Mouse (Mus musculus): ENCODE results near the gene Bdh1.

Gene Bdh1

GRCm38 (mm10) chr16:31419457-31419856 lies 2.6 kb upstream of the Bdh1 start:
- no peaks in the 10 kb centered on the region for H3K36me3 ChIP-seq (ENCODE audit: control insufficient read depth, insufficient read depth, low read length, poor library complexity, severe bottlenecking)
- no peaks in the 10 kb centered on the region for H3K27me3 ChIP-seq (ENCODE audit: control insufficient read depth, insufficient read depth, low read length, poor library complexity, severe bottlenecking)
- no peak for DNase-seq (ENCODE audit: low read depth, low spot score)

- H3K27me3 ChIP-seq (ENCODE audit: control insufficient read depth, insufficient read depth, low read length, poor library complexity, severe bottlenecking) = no peaks in the 10 kb centered on the region
- no peak for DNase-seq (ENCODE audit: low read depth, low spot score)
- no peaks in the 10 kb centered on the region for H3K36me3 ChIP-seq (ENCODE audit: control insufficient read depth, insufficient read depth, low read length, poor library complexity, severe bottlenecking)
Observed at GRCm38 (mm10) chr16:31422722-31423121, 642 bp downstream of the Bdh1 start.

- Histone ChIP-seq H3K36me3 (ENCODE audit: control insufficient read depth, insufficient read depth, low read length, poor library complexity, severe bottlenecking) (no peaks in the 10 kb centered on the region), H3K27me3 (ENCODE audit: control insufficient read depth, insufficient read depth, low read length, poor library complexity, severe bottlenecking) (no peaks in the 10 kb centered on the region)
- no peak for DNase-seq (ENCODE audit: low read depth, low spot score)
Observed at GRCm38 (mm10) chr16:31423368-31423767, 1.3 kb downstream of the Bdh1 start.

GRCm38 (mm10) chr16:31424416-31425187 lies 2.5 kb downstream of the Bdh1 start:
- H3K27me3 ChIP-seq (ENCODE audit: control insufficient read depth, insufficient read depth, low read length, poor library complexity, severe bottlenecking) = no peaks in the 10 kb centered on the region
- DNase-seq (ENCODE audit: low read depth, low spot score) = peak; percentile 9
- no peaks in the 10 kb centered on the region for H3K36me3 ChIP-seq (ENCODE audit: control insufficient read depth, insufficient read depth, low read length, poor library complexity, severe bottlenecking)

GRCm38 (mm10) chr16:31425508-31425907 lies 3.4 kb downstream of the Bdh1 start:
- peak; percentile 79 for DNase-seq (ENCODE audit: low read depth, low spot score)
- H3K27me3 ChIP-seq (ENCODE audit: control insufficient read depth, insufficient read depth, low read length, poor library complexity, severe bottlenecking) = no peaks in the 10 kb centered on the region
- H3K36me3 ChIP-seq (ENCODE audit: control insufficient read depth, insufficient read depth, low read length, poor library complexity, severe bottlenecking) = no peaks in the 10 kb centered on the region

- Histone ChIP-seq H3K36me3 (ENCODE audit: control insufficient read depth, insufficient read depth, low read length, poor library complexity, severe bottlenecking) (no peaks in the 10 kb centered on the region), H3K27me3 (ENCODE audit: control insufficient read depth, insufficient read depth, low read length, poor library complexity, severe bottlenecking) (no peaks in the 10 kb centered on the region)
- DNase-seq (ENCODE audit: low read depth, low spot score) = no peak
Observed at GRCm38 (mm10) chr16:31426496-31427126, 4.5 kb downstream of the Bdh1 start.

- no peak for DNase-seq (ENCODE audit: low read depth, low spot score)
- no peaks in the 10 kb centered on the region for H3K36me3 ChIP-seq (ENCODE audit: control insufficient read depth, insufficient read depth, low read length, poor library complexity, severe bottlenecking)
- H3K27me3 ChIP-seq (ENCODE audit: control insufficient read depth, insufficient read depth, low read length, poor library complexity, severe bottlenecking) = no peaks in the 10 kb centered on the region
Observed at GRCm38 (mm10) chr16:31428335-31428674, 6.2 kb downstream of the Bdh1 start.

GRCm38 (mm10) chr16:31428675-31429470 lies 6.8 kb downstream of the Bdh1 start:
- H3K36me3 ChIP-seq (ENCODE audit: control insufficient read depth, insufficient read depth, low read length, poor library complexity, severe bottlenecking) = no peaks in the 10 kb centered on the region
- DNase-seq (ENCODE audit: low read depth, low spot score) = peak; percentile 52
- H3K27me3 ChIP-seq (ENCODE audit: control insufficient read depth, insufficient read depth, low read length, poor library complexity, severe bottlenecking) = no peaks in the 10 kb centered on the region

- H3K36me3 ChIP-seq (ENCODE audit: control insufficient read depth, insufficient read depth, low read length, poor library complexity, severe bottlenecking) = no peaks in the 10 kb centered on the region
- no peaks in the 10 kb centered on the region for H3K27me3 ChIP-seq (ENCODE audit: control insufficient read depth, insufficient read depth, low read length, poor library complexity, severe bottlenecking)
- DNase-seq (ENCODE audit: low read depth, low spot score) = peak; percentile 81
Observed at GRCm38 (mm10) chr16:31429471-31430155, 7.5 kb downstream of the Bdh1 start.

GRCm38 (mm10) chr16:31433466-31434110 lies 11.5 kb downstream of the Bdh1 start:
- no peaks in the 10 kb centered on the region for H3K27me3 ChIP-seq (ENCODE audit: control insufficient read depth, insufficient read depth, low read length, poor library complexity, severe bottlenecking)
- no peak for DNase-seq (ENCODE audit: low read depth, low spot score)
- no peaks in the 10 kb centered on the region for H3K36me3 ChIP-seq (ENCODE audit: control insufficient read depth, insufficient read depth, low read length, poor library complexity, severe bottlenecking)

- DNase-seq (ENCODE audit: low read depth, low spot score) = no peak
- no peaks in the 10 kb centered on the region for H3K36me3 ChIP-seq (ENCODE audit: control insufficient read depth, insufficient read depth, low read length, poor library complexity, severe bottlenecking)
- H3K27me3 ChIP-seq (ENCODE audit: control insufficient read depth, insufficient read depth, low read length, poor library complexity, severe bottlenecking) = no peaks in the 10 kb centered on the region
Observed at GRCm38 (mm10) chr16:31435146-31435545, 13.1 kb downstream of the Bdh1 start.

- no peak for DNase-seq (ENCODE audit: low read depth, low spot score)
- no peaks in the 10 kb centered on the region for H3K27me3 ChIP-seq (ENCODE audit: control insufficient read depth, insufficient read depth, low read length, poor library complexity, severe bottlenecking)
- H3K36me3 ChIP-seq (ENCODE audit: control insufficient read depth, insufficient read depth, low read length, poor library complexity, severe bottlenecking) = no peaks in the 10 kb centered on the region
Observed at GRCm38 (mm10) chr16:31436085-31436484, 14.0 kb downstream of the Bdh1 start.

GRCm38 (mm10) chr16:31437358-31437757 lies 15.3 kb downstream of the Bdh1 start:
- no peaks in the 10 kb centered on the region for H3K36me3 ChIP-seq (ENCODE audit: control insufficient read depth, insufficient read depth, low read length, poor library complexity, severe bottlenecking)
- no peak for DNase-seq (ENCODE audit: low read depth, low spot score)
- H3K27me3 ChIP-seq (ENCODE audit: control insufficient read depth, insufficient read depth, low read length, poor library complexity, severe bottlenecking) = no peaks in the 10 kb centered on the region

GRCm38 (mm10) chr16:31439529-31439928 lies 17.4 kb downstream of the Bdh1 start:
- Histone ChIP-seq H3K36me3 (ENCODE audit: control insufficient read depth, insufficient read depth, low read length, poor library complexity, severe bottlenecking) (no peaks in the 10 kb centered on the region), H3K27me3 (ENCODE audit: control insufficient read depth, insufficient read depth, low read length, poor library complexity, severe bottlenecking) (no peaks in the 10 kb centered on the region)
- no peak for DNase-seq (ENCODE audit: low read depth, low spot score)
